Mouse (Mus musculus) spleen, adult 2 months (tissue): ENCODE data around the gene Olfr1346.

Source experiments
- CTCF ChIP-seq: fragments of 200-500 bp; IDR thresholded peaks from 2 replicates; pipeline ENCODE4 v1.5.1; 2011; ENCODE audit warnings: mild to moderate bottlenecking, inconsistent platforms; ENCODE audit not compliant: insufficient read depth, insufficient read length, insufficient replicate concordance; ENCODE audit errors: extremely low read depth
- POLR2A ChIP-seq: fragments of 200-500 bp; IDR thresholded peaks from 2 replicates; pipeline ENCODE4 v1.6.1; 2011; ENCODE audit warnings: low read depth, low read length, inconsistent platforms

GRCm38 (mm10) chr7:6419894-6420293 is 47.0 kb upstream of the Olfr1346 start:
- no peak for TF ChIP-seq POLR2A
- no peak for TF ChIP-seq CTCF
